Mouse (Mus musculus) right cerebral cortex, adult 18-20 months (tissue): ENCODE data around the gene Dnah2.
A peak's percentile ranks its signal among the peaks of the same experiment; 100 is the strongest.

Source experiments
- DNase-seq: peaks from one replicate; pipeline ENCODE4 v3.0.0; 2022; ENCODE audit warnings: mixed read lengths

Dnah2 gene

DNA sequence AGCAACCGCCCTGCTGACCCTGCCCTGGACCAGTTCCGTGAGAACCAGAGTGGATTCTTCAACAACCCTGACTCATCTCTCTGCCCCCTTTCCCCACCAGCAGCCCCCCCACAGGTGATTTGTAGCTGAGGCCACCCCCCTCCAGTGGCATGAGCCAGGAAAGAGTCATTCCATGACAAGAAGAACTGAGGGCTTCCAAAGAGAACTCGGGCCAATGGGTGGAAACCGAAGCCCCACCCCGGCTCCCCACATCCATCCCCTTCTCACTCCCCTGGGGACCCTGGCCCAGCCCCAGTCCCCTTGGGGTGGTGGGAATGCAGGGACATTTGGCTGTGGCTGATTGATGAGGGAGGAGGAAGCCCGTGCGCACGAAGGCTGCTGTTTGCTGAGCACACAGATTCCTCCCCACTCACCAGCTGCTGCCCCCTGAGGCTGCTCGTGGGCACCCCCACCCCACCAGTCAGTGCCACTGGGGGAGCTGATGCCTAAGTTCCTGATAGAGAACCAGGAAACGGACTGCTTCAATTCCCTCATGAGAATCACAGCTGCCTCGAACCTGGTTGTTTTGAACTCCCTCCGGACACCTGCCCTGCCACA, at the start of gene Dnah2:
Gene Dnah2, minus strand, starts transcription at position 51 of the 597 bp plus-strand sequence.
- DNase-seq: no peak

DNA sequence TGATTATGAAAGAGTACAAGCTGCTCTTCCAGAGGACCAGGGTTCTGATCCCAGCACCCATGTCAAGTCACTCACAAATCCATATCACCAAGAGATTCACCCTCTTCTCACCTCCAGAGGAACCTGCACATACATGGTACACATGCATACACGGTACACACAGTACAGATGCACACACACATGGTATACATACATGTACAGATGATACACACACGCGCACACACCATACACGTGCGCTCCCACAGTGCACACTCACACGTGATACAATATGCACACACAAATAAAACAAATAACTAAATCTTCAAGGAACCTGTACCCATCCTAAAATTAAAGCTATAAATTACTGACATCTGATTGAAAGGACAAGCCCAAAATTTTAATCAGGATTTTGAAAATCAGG, 45.9 kb upstream of the Dnah2 start:
- no peak for DNase-seq

DNA sequence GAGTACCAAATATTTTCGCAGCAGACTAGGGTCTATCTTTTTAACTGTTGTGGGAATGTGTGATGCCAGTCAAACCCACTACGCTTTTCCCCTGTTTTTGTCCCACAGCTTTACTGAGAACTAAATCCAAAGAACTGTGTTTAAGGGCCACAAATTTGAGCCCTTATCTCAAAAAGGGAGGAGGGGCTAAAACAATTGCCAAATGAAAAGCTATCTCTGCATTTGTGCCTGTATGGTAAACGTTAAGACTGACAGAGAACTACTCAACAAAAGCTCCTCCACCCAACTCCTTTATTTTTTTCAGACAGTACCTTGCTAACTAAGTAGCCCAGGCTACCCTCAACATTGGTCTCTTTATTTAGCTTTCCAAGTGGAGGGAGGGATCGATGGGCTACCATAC, 43.9 kb upstream of the Dnah2 start:
- no peak for DNase-seq

DNA sequence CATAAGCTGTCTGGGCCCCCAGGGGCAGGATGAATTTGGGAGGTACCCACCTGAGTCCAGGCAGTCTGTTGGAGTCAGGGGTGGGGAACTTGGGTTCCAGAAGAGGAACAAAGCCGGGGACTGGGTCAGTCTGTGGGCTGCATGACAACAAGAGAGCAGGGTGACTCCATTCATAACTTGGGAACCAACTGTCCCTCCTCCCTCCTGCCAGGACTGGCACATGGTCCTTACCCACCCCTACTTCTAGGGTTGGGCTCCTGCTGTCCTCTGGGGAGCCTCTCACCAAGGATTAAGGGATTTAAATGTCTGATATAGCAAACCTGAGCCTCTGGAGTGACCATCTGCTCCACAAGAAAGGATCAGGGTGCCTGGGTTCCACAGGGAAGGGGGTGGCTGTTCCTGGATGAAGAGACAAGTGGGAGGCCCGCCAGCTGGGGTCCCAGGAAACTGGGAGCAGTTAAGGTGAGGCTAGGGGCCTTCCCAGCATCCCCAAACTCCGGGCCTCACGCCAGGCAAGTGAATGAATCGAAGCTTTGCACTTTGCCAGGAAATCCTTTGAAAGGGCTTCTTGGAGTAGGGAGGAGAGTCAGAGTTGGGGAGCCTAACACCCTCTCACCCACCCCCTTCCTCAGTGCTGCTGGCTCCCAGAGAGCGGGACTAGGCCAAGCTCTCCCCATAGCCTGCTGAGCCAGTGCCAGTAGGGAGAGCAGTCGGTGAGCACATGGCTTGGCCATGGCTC, 43.2 kb upstream of the Dnah2 start:
- peak; percentile 69 for DNase-seq

DNA sequence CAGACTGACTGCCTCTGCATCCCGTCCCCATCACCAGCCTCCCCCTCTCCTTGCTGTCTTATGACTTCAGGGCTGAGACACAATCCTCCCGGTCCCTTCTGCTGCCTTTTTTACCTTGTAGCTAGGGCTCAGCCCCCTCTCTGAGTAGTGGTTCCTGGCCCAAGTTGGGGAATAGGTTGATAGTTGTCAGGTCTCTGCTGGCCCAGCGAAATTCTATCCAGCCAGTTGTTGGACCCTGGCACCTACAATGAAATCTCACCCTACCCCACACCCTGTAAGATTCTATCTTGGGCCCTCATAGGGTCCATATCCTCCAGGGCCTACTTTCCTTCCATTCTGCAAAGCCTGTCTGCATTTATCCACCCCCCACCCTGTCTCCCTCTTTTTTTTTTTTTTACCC, 42.5 kb upstream of the Dnah2 start:
- no peak for DNase-seq

DNA sequence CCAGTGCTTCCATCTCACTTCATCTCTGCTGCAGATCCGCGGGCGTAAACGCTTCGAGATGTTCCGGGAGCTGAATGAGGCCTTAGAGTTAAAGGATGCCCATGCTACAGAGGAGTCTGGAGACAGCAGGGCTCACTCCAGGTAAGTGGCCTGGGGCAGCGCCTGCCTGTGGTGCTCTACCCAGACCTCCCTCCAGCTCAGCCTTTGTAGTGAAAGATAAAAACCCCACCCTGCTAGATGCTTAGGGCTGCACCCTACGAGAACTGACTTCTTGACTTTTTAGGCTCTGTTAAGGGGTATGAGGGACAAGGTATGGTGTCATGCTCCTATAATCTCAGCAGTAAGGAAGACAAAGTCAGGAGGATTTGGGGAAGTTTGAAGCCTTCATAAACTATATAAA, 41.7 kb upstream of the Dnah2 start:
- DNase-seq: no peak

DNA sequence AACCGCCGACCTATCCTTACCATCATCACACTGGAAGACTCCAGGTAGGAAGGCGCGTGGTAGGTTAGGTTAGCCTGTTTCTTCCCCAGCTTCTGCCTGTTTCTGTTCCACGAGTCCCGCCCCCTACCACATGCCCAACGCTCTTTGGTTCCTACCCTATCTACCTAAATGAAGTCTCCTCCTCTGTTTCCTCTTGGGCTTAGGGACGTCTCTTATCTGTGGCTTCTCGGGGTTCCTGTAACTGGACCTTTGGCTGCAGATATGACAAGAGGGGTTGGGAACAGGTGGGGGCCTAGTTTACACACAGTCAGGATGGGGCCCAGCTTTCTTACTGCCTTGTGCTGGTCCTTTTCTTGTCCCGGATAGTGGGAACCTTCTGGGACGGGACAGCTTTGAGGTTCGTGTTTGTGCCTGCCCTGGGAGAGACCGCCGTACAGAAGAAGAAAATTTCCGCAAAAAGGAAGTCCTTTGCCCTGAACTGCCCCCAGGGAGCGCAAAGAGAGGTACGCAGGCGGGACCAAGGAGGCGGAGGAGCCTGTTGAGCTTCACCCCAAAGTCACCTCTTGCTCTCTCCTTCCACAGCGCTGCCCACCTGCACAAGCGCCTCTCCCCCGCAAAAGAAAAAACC, 40.4 kb upstream of the Dnah2 start:
- DNase-seq: no peak

DNA sequence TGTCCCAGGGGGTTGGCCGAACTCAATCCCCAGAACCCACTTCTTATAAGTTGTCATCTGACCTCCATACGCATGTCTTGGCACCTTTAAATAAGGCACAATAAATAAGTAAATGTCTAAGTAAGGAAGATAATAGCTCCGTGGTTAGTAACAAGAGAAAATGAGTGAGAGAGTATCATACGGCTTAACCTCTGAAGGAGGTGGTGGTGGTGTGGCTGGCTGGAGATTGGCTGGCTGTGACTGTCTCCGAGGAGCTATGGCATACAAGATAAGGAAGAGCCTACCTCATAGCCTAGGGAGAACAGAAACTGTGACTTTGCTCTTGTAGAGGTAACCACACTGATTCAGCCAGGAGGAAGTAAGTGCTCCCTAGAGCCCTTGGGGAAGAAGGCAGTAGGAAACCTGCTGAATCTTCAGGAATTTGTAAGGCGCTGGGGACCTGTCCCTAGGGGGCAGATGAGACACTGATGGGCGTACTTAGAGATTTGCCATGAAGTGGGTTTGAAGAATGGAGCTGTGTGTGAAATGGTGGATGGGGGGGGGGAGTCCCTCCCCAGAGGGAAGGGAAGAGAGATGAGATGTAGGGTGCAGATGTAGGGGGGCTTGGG, 36.9 kb upstream of the Dnah2 start:
- DNase-seq: no peak

DNA sequence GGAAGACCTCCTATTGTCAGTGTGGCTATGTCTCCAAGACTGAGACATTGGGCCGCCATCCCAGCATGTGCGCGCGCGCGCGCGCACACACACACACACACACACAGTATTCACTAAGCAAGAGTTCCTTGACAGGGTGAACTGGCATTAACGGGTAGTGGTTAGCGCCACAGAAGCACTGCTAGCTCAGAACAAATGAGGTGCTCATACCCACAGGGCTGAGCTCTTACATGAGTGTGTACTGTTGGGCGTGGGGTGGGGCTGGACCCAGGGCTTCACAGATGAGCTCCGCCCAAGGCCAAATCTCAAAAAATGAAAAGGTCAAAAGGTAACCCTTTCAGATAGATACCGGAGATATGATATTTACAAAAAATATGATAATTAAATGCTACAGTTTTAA, 36.0 kb upstream of the Dnah2 start:
- no peak for DNase-seq

DNA sequence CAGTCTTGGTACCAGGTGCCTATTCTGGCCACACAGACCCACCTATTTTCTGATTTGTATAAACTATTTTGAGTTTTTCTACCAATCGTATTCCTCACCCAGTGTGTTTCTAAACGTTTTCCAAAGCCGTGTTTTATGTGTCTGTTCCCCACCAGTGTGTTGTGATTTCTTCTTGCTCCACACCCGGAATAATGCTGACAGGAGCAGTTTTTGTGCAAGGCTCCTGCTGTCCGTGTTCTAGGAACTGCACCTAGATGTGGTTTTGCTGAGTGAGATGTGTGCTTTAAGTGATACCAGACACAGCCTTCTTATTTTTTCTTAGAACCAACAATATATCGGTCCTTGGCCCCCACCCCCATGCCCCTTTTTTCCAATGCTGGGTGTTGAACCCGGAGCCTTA, 35.1 kb upstream of the Dnah2 start:
- DNase-seq: no peak

DNA sequence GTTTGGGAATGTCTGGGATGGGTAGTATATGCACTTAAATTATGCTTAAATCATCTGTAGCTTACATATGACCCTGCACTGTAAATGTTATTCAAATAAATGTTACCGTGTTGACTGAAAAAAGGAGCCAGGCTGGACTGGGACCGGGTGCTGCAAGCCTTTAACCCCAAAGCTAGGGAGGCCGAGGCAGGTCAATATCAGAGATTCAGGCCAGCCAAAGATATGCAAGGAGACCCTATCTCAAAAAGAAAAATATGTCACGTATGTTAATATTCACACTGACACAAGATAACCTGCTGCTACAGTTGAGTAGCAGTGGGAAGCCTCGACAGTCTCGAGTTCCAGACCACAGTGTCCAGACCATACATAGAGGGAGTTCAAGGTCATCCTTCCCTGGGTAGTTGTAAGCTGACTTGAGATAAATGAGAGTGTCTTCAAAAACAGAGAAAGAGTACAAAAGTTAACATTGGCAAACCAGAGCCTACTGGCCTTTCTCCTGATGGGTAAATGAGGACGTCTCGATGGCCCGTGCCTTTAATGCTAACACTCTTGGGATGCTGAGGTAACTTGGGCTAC, 33.4 kb upstream of the Dnah2 start:
- no peak for DNase-seq

DNA sequence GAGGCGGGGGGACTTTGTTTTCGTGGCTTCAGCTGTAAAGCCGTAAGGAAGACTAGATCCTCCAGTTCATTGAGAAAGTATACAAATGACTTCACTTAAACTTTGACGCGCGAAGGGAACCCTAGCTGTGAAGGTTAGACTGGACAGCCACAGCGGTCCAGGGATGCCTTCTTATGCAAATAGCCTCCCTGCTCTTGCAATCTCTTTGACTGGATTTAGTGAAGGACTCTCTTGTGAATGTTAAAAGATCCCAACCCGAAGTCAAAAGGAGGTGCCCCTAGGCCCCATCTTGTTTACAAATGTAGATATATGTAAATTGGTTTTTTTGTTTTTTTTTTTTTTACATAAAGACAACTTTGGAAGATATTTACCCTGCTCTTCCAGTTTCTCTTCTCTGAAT, 32.9 kb upstream of the Dnah2 start:
- DNase-seq: no peak

DNA sequence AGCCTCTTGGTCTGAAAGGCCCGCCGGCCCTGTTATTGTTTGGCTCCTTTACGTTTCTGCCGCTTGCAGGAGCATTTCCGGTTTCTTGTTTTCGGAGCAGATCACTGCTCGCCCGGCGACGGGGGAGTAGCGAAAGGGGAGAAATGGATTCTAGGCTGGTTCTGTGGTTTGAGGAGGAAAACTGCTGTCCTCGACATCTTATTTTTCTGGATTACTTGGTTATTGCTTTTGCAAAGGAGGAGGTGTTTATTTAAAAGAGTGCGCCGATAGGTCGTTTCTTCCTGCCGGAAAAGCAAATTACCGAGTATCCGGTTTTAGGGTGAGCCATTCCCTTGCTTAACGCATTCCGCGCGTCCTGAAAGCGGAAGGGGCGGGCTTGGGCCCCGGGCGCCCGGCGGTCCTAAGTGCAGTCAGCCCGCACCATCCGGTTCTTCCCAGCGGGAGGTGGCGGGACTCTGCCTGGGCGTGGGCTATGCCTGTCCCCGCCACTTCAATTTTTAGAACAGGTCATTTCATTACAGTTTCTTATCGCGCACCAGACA, 32.3 kb upstream of the Dnah2 start:
- DNase-seq: peak; percentile 95

DNA sequence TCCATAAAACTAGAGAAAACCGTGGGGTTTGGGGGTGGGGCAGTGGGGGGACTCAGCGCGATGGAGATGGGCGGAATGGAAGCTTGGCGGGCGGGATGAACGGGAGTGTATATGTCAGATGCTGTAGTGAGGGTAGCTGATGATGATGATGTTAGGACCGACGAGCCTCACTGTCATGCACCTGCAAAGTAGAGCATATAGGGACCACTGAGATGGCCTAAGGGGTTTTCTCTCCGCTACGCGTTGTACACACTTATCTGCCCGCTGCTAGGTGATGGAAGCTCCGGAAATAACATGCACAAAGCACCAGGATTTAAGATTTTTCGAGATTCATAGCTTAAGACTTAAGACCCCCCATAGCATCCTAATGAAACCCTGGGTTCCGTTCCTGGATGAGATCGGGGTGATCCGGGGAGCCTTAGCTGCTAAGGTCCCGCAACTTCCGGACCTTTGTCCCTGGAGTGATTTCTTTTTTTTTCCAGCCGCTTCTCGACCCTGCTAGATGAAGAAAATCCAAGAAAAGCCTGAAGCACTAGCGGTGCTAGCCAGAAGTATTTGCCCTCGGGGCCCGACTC, 31.7 kb upstream of the Dnah2 start:
- DNase-seq: no peak

DNA sequence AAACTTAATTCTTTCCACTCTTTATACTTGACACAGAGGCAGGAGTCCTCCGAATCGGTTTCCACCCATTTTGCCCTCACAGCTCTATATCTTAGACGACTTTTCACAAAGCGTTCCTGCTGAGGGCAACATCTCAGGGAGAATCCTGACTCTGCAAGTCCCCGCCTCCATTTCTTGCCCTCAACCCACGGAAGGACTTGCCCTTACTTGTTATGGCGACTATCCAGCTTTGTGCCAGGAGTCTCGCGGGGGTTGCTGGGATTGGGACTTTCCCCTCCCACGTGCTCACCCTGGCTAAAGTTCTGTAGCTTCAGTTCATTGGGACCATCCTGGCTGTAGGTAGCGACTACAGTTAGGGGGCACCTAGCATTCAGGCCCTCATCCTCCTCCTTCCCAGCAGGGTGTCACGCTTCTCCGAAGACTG, 31.2 kb upstream of the Dnah2 start, which contains the start of the genes Wrap53 and Trp53:
Gene Wrap53, minus strand, starts transcription at position 165 of the 424 bp plus-strand sequence.
Gene Trp53, plus strand, starts transcription at position 269 of the 424 bp plus-strand sequence.
- peak; percentile 93 for DNase-seq

DNA sequence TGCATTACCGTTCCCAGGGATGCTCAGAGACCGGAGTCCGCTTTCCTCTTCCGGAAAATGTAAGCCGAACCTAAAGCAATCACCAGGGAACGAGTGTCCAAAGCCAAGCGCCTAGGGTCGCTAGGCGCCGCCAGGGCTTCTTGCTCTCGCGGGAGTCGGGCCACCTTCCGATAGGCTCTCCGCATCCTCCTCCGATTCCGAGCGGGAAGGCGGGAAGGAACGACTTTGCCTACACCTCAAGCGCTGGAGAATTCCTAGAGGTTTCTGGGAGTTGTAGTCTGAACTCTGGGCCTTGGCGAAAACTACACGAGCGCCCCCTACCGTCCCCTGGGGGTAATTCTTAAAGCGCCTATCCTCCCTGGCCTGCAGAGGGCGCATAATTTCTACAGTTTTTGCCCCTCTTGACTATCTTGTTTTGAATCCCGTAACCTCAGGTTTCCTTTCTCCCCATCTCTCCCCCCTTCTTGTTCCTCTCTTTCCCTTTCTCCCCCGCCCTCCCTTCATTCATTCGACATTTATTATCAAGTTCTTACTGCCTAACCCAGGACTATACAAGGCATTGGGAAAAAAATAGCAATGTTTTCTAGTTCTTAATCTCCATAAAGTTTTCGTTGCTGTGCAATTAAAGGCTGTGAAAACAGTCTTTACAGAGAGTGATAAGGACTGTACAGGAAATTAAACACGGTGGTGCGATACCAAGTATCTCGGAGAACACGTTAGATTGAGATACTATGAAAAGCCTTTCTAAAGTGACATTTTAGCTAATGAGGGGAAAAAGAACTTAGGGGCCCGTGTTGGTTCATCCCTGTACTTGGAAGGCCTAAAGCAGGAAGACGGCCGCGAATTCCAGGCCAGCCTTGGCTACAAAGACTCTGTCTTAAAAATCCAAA, 30.5 kb upstream of the Dnah2 start:
- DNase-seq: peak; percentile 97

DNA sequence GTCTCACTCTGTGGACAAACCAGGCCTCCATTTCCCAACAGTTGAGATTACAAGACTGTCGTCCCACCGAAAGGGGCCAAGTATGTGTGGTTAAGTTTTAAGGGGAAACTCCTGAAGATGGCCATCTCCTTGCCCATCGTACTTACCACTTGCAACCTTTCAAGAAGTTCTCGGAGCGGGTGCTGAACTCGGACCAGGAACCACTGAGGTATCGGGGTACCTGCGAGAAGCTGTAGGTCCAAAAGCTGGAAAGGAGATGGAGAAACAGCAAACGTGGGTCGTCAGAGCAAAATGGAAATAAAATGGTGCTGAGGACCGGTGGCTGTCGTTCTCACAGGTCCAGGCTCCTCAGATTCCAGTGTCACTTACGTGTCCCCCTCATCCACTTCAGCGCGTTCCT, 29.4 kb upstream of the Dnah2 start:
- no peak for DNase-seq

DNA sequence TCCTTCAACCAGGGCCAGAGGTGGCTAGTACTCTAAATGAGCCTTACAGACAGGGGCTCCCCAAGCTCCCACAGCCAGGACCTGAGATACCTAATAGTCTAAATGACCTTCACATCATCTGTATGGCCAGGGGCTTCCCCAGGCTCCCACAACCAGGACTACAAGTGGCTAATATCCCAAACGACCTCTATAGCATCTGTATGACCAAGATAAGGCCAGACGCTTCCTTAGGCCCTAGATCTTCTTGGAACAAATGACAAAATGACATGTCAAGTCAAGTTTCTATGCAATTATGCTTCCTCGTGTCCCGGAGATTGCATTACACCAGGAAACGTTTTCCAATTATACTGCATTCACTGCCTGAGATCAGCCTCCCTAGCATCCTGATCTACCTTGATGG, 27.4 kb upstream of the Dnah2 start:
- no peak for DNase-seq

DNA sequence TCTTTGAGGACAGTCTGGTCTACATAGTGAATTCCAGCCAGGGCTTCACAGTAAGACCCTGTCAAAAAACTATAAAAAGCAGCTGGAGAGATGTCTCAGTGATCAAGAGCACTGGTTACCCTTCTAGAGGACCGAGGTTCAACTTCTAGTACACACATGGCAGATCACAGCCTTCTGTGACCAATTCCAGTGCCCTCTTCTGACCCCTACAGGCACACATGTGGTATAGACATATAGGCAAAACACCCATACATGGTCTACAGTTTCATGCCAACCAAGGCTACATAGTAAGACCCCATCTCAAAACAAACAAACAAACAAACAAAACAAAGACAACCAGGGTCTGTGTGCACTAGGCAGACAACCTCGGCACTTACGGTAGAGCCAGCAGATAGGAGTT, 26.3 kb upstream of the Dnah2 start:
- no peak for DNase-seq

DNA sequence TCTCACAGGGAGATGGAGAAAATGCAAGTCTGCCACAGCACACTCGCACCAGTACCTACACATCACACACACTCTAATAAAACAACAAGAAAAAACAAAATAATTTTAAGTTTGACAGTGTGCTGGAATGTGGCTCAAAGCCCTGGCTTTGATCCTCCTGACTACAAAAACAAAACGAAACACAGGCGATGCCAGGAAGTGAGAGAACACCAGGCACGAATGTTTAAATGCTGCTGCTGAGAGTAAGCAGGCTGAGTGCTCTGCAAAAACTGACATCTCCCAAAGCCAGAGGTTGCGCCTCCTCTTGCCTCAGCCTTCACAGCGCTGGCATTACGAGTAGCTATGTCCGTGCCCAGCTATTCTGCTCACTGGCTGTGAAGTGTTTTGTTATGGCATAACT, 16.2 kb upstream of the Dnah2 start:
- no peak for DNase-seq

DNA sequence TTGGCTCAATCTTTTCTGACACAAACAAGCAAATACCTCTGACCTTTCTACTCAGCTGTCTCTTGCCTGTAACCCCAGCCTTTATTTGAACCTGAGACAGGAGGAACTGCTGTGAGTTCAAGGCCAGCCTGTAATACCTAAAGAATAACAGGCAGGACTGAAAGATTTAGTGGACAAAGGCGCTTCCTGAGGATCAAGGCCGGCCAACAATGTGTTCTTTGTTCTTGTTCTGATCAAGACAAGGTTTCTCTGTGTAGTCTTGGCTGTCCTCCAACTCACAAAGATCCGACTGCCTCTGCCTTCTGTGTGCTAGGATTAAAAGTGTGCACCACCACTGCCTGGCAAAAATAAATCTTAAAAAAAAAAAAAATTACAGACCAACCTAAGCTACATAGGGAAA, 15.5 kb upstream of the Dnah2 start:
- DNase-seq: no peak

DNA sequence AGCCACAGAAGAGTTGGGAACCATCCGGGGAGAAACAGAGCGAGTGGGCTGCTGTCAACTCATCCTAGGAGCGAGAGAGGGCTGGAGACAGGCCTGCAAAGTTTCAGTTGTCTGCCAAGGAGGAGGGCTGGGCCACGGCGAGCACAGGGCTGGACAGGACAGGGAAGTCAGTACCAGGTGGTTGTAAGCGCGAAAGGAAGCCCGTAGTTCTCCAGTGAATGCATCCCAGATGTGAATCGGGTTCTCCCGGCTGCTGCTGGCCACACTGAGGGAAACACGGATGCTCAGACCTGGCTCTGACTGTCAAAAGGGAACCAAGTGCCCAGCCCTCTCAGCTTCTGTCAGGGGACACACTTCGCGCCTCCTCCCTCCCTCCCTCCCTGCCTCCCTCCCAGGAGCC, 14.5 kb upstream of the Dnah2 start:
- no peak for DNase-seq
